Mouse (Mus musculus) G1E (cell line): ENCODE results near the gene Zfp36l2.

Experiments used
- CTCF ChIP-seq: IDR thresholded peaks from 2 replicates; pipeline ENCODE4 v1.5.1; 2012; ENCODE audit warnings: low read depth, low read length, inconsistent platforms, mixed read lengths
- GATA1 ChIP-seq: IDR thresholded peaks from 2 replicates; pipeline ENCODE4 v1.6.1; 2012; ENCODE audit warnings: borderline replicate concordance, low read length, inconsistent platforms, mixed read lengths
- GATA2 ChIP-seq: IDR thresholded peaks from 2 replicates; pipeline ENCODE4 v1.6.1; 2012; ENCODE audit warnings: low read depth, low read length, inconsistent platforms, borderline replicate concordance
- POLR2AphosphoS5 ChIP-seq: IDR thresholded peaks from 2 replicates; pipeline ENCODE4 v1.6.1; 2012; ENCODE audit warnings: low read depth, low read length, inconsistent platforms; ENCODE audit not compliant: insufficient replicate concordance
- TAL1 ChIP-seq: conservative IDR thresholded peaks from 2 replicates; pipeline ENCODE4 v1.6.1; 2012; ENCODE audit warnings: low read depth, low read length, inconsistent platforms, mixed read lengths

DNA sequence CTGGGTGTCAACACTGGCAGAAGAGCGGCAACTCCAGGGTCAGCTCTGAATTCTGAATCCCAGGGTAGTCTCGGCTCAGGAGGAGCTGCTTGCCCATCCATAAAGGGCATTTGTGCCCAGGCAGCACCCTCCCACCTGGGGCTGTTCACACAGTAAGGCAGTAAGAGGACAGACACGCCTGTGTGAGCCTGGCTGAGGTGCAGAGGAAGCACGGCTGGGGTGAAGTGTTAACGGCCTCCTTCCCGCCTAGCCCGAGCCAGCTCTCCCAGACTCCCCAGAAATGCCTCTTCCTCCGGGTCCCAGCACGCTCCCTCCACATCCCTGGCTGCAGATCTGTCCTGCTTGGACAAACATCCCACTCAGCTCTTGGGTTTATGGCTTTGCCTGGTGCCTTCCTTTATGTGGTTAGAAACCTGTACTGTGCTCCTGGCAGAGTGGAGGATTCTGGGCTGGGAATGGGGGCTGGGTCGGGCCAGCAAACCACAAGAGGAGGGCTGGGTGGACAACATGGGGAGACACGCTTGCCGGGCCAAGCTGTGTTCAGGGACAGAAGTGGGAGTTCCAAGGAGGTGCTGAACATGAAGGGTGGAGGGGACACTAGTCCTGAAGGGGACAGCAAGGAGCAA, 44.4 kb downstream of the Zfp36l2 start:
- TF ChIP-seq CTCF (no peak), TAL1 (no peak), GATA1 (no peak), POLR2AphosphoS5 (no peak), GATA2 (no peak)
